Mouse (Mus musculus): Measurements from ENCODE around the gene Haus3. TPM values are rescaled to one million over a fixed set of nuclear protein-coding genes. Genes with fewer than 3 reads are reported as not detected.

Gene Haus3
- total and polyA plus RNA-seq, 2 experiments from 2014 or later = 5.6 to 11.4 TPM

- 10% methylated on average over 1 of the region's 1 CpGs for WGBS
Measured at GRCm38 (mm10) chr5:34210279-34210678, 41.0 kb upstream of the Haus3 start.

GRCm38 (mm10) chr5:34207503-34207902 is 38.2 kb upstream of the Haus3 start:
- no peak for ATAC-seq (ENCODE audit: insufficient read depth, low read depth)
- Histone ChIP-seq H3K27ac (ENCODE audit: low read depth) (no peak overlapping the region; the same call in 1 of the 2 replicates), H3K4me1 (ENCODE audit: control insufficient read depth, insufficient read depth) (peaks cover 14% of the 10 kb centered on the region), H3K9me3 (replicated peaks; ENCODE audit: control insufficient read depth, low read length) (no peaks in the 10 kb centered on the region), H3K4me3 (ENCODE audit: low read depth, low read length) (no peak overlapping the region), H3K36me3 (replicated peaks; ENCODE audit: control insufficient read depth, insufficient read depth, low read length) (no peaks in the 10 kb centered on the region), H3K9ac (replicated peaks; ENCODE audit: low read depth, low read length) (no peak overlapping the region), H3K4me2 (ENCODE audit: low read depth, low read length) (no peak overlapping the region), H3K27me3 (ENCODE audit: control insufficient read depth, insufficient read depth, low read length) (no peaks in the 10 kb centered on the region)
- no peak for TF ChIP-seq EP300 (IDR thresholded peaks at IDR 0.05; ENCODE audit: low read depth)
- TF ChIP-seq CTCF (IDR thresholded peaks at IDR 0.05; ENCODE audit: low read depth) = no peak
- no peak for DNase-seq (ENCODE audit: low spot score)
- 61% methylated on average over 3 of the region's 3 CpGs for WGBS

More at GRCm38 (mm10) chr5:34210279-34210678, 41.0 kb upstream of the Haus3 start:
- Histone ChIP-seq H3K9me3 (replicated peaks; ENCODE audit: control insufficient read depth, low read length) (no peaks in the 10 kb centered on the region), H3K4me2 (ENCODE audit: low read depth, low read length) (no peak overlapping the region), H3K4me1 (ENCODE audit: control insufficient read depth, insufficient read depth) (peaks cover 31% of the 10 kb centered on the region), H3K4me3 (ENCODE audit: low read depth, low read length) (no peak overlapping the region), H3K9ac (replicated peaks; ENCODE audit: low read depth, low read length) (no peak overlapping the region), H3K36me3 (replicated peaks; ENCODE audit: control insufficient read depth, insufficient read depth, low read length) (no peaks in the 10 kb centered on the region), H3K27ac (ENCODE audit: low read depth) (no peak overlapping the region), H3K27me3 (ENCODE audit: control insufficient read depth, insufficient read depth, low read length) (no peaks in the 10 kb centered on the region)
- DNase-seq (ENCODE audit: low spot score) = peak; percentile 88
- TF ChIP-seq CTCF (IDR thresholded peaks at IDR 0.05; ENCODE audit: low read depth) (peak; percentile 94), EP300 (IDR thresholded peaks at IDR 0.05; ENCODE audit: low read depth) (no peak)
- peak; percentile 67 for ATAC-seq (ENCODE audit: insufficient read depth, low read depth)

GRCm38 (mm10) chr5:34205788-34206187 is 36.5 kb upstream of the Haus3 start:
- peaks cover 24% of the 10 kb centered on the region for H3K4me1 ChIP-seq (ENCODE audit: control insufficient read depth, insufficient read depth)
- WGBS = 11% methylated on average over 2 of the region's 2 CpGs
- TF ChIP-seq EP300 (IDR thresholded peaks at IDR 0.05; ENCODE audit: low read depth) (0 out of 2 replicates have a peak, but pooled peaks have one; percentile 19), CTCF (IDR thresholded peaks at IDR 0.05; ENCODE audit: low read depth) (no peak; the same call in 1 of the 2 replicates)
- no peaks in the 10 kb centered on the region for H3K36me3 ChIP-seq (replicated peaks; ENCODE audit: control insufficient read depth, insufficient read depth, low read length)
- DNase-seq (ENCODE audit: low spot score) (no peak), ATAC-seq (ENCODE audit: insufficient read depth, low read depth) (peak; percentile 66)
- H3K4me2 ChIP-seq (ENCODE audit: low read depth, low read length) = no peak overlapping the region
- no peak overlapping the region for H3K4me3 ChIP-seq (ENCODE audit: low read depth, low read length)
- H3K27ac ChIP-seq (ENCODE audit: low read depth) = peak overlapping the region; percentile 50; the same call in 1 of the 2 replicates
- no peaks in the 10 kb centered on the region for H3K9me3 ChIP-seq (replicated peaks; ENCODE audit: control insufficient read depth, low read length)
- no peak overlapping the region for H3K9ac ChIP-seq (replicated peaks; ENCODE audit: low read depth, low read length)
- no peaks in the 10 kb centered on the region for H3K27me3 ChIP-seq (ENCODE audit: control insufficient read depth, insufficient read depth, low read length)

DNA sequence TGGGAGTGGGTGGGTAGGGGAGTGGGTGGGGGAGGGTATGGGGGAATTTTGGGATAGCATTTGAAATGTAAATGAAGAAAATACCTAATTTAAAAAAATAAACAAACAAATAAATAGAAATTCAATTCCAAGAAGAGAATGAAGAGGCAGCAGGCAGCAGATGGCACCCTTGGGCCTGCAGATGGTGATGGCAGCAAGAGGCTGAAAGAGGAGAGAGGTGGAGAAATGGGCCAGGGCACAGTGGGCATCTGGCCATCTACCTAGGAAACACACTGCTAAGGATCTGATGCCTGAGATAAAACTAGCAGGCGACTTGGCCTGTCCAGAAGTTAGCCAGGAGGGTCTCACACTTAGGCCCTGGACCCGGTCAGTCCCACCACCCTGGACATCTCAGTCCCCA is 35.6 kb upstream of the Haus3 start:
- peaks cover 24% of the 10 kb centered on the region for H3K4me1 ChIP-seq (ENCODE audit: control insufficient read depth, insufficient read depth)
- no peaks in the 10 kb centered on the region for H3K36me3 ChIP-seq (replicated peaks; ENCODE audit: control insufficient read depth, insufficient read depth, low read length)
- H3K9me3 ChIP-seq (replicated peaks; ENCODE audit: control insufficient read depth, low read length) = no peaks in the 10 kb centered on the region
- DNase-seq (ENCODE audit: low spot score) (no peak), ATAC-seq (ENCODE audit: insufficient read depth, low read depth) (no peak)
- no peak overlapping the region for H3K27ac ChIP-seq (ENCODE audit: low read depth)
- no peak overlapping the region for H3K4me3 ChIP-seq (ENCODE audit: low read depth, low read length)
- WGBS = 72% methylated on average over 2 of the region's 2 CpGs
- TF ChIP-seq CTCF (IDR thresholded peaks at IDR 0.05; ENCODE audit: low read depth) (no peak), EP300 (IDR thresholded peaks at IDR 0.05; ENCODE audit: low read depth) (no peak)
- H3K9ac ChIP-seq (replicated peaks; ENCODE audit: low read depth, low read length) = no peak overlapping the region
- H3K4me2 ChIP-seq (ENCODE audit: low read depth, low read length) = no peak overlapping the region
- no peaks in the 10 kb centered on the region for H3K27me3 ChIP-seq (ENCODE audit: control insufficient read depth, insufficient read depth, low read length)

GRCm38 (mm10) chr5:34202006-34202405 is 32.7 kb upstream of the Haus3 start:
- TF ChIP-seq EP300 (IDR thresholded peaks at IDR 0.05; ENCODE audit: low read depth) (no peak), CTCF (IDR thresholded peaks at IDR 0.05; ENCODE audit: low read depth) (no peak)
- Histone ChIP-seq H3K4me1 (ENCODE audit: control insufficient read depth, insufficient read depth) (peaks cover 24% of the 10 kb centered on the region), H3K9me3 (replicated peaks; ENCODE audit: control insufficient read depth, low read length) (no peaks in the 10 kb centered on the region), H3K9ac (replicated peaks; ENCODE audit: low read depth, low read length) (no peak overlapping the region), H3K4me2 (ENCODE audit: low read depth, low read length) (no peak overlapping the region), H3K36me3 (replicated peaks; ENCODE audit: control insufficient read depth, insufficient read depth, low read length) (no peaks in the 10 kb centered on the region), H3K27ac (ENCODE audit: low read depth) (no peak overlapping the region), H3K27me3 (ENCODE audit: control insufficient read depth, insufficient read depth, low read length) (no peaks in the 10 kb centered on the region), H3K4me3 (ENCODE audit: low read depth, low read length) (no peak overlapping the region)
- 25% methylated on average over 4 of the region's 4 CpGs for WGBS
- no peak for DNase-seq (ENCODE audit: low spot score)
- ATAC-seq (ENCODE audit: insufficient read depth, low read depth) = no peak

- Histone ChIP-seq H3K27me3 (ENCODE audit: control insufficient read depth, insufficient read depth, low read length) (no peaks in the 10 kb centered on the region), H3K36me3 (replicated peaks; ENCODE audit: control insufficient read depth, insufficient read depth, low read length) (no peaks in the 10 kb centered on the region), H3K4me3 (ENCODE audit: low read depth, low read length) (no peak overlapping the region), H3K9ac (replicated peaks; ENCODE audit: low read depth, low read length) (no peak overlapping the region), H3K9me3 (replicated peaks; ENCODE audit: control insufficient read depth, low read length) (no peaks in the 10 kb centered on the region), H3K4me1 (ENCODE audit: control insufficient read depth, insufficient read depth) (peaks cover 21% of the 10 kb centered on the region), H3K27ac (ENCODE audit: low read depth) (no peak overlapping the region), H3K4me2 (ENCODE audit: low read depth, low read length) (no peak overlapping the region)
- TF ChIP-seq EP300 (IDR thresholded peaks at IDR 0.05; ENCODE audit: low read depth) = no peak
- TF ChIP-seq CTCF (IDR thresholded peaks at IDR 0.05; ENCODE audit: low read depth) = peak; percentile 43
- ATAC-seq (ENCODE audit: insufficient read depth, low read depth) = peak; percentile 74
- WGBS = 52% methylated on average over 2 of the region's 2 CpGs
- no peak for DNase-seq (ENCODE audit: low spot score)
Measured at GRCm38 (mm10) chr5:34201396-34201795, 32.1 kb upstream of the Haus3 start.
